ENCODE assay signal across 8 mouse cellular contexts in genomic region chr11:84243562-84243961, GRCm38 (mm10).
DNase-seq lines count a peak whose midpoint lies in the region; ATAC-seq and TF ChIP-seq lines count a peak whose summit lies in the region.

No protein-coding gene starts in this region.

- no peaks in the 10 kb centered on the region for H3K9me3 ChIP-seq in midbrain, embryonic 14.5 days (ENCODE audit: control insufficient read depth, low read length)
- no peaks in the 10 kb centered on the region for H3K9me3 ChIP-seq in midbrain, embryonic 13.5 days

- no peak overlapping the region for H3K27ac ChIP-seq in midbrain, embryonic 14.5 days (replicated peaks; ENCODE audit: low read depth, low read length)
- no peak overlapping the region for H3K27ac ChIP-seq in midbrain, embryonic 13.5 days
- H3K27ac ChIP-seq in gastrocnemius, adult 2 months, result no peak overlapping the region

- no peak overlapping the region for H3K9ac ChIP-seq in midbrain, embryonic 14.5 days (replicated peaks; ENCODE audit: low read length)
- H3K9ac ChIP-seq in midbrain, embryonic 13.5 days (replicated peaks), result no peak overlapping the region

- H3K4me3 ChIP-seq in midbrain, embryonic 14.5 days (replicated peaks; ENCODE audit: low read depth, low read length), result no peak overlapping the region
- H3K4me3 ChIP-seq in midbrain, embryonic 13.5 days (replicated peaks), result no peak overlapping the region
- no peak overlapping the region for H3K4me3 ChIP-seq in gastrocnemius, adult 2 months

- no peaks in the 10 kb centered on the region for H3K27me3 ChIP-seq in midbrain, embryonic 14.5 days (ENCODE audit: control insufficient read depth, insufficient read depth, low read length)
- H3K27me3 ChIP-seq in midbrain, embryonic 13.5 days, result no peaks in the 10 kb centered on the region
- no peaks in the 10 kb centered on the region for H3K27me3 ChIP-seq in Patski

- POLR2A ChIA-PET in Patski (lab: Charles Lee), result interaction anchor here (0.6 kb wide), 1 partner anchor 95 kb away, joined by 5 read pairs; no protein-coding TSS in a partner anchor

- H3K4me2 ChIP-seq in midbrain, embryonic 14.5 days (ENCODE audit: low read length), result no peak overlapping the region
- H3K4me2 ChIP-seq in midbrain, embryonic 13.5 days (replicated peaks), result no peak overlapping the region

- DNase-seq in midbrain, embryonic 14.5 days, result peak; percentile 76
- peak; percentile 10 for DNase-seq in Patski (ENCODE audit: low read depth, low spot score)
- DNase-seq in cerebellum, adult 11-12 months, result peak; percentile 12
- peak; percentile 51 for DNase-seq in gastrocnemius, adult 2 months
- DNase-seq in left cerebral cortex, adult 18-20 months (ENCODE audit: low spot score in 2 of 2), result peak; percentile 49 to 63
- DNase-seq in natural killer cell, adult 2 months (ENCODE audit: low spot score in 2 of 2), result peak; percentile 15 to 49

- CTCF ChIA-PET in Patski (lab: Charles Lee), result interaction anchor here (0.6 to 2.7 kb wide), 10 partner anchors 8 to 1057 kb away, joined by 3 to 9 read pairs (median 4); no protein-coding TSS in a partner anchor

- TF ChIP-seq CTCF in Patski (IDR thresholded peaks at IDR 0.05), result peak; percentile 85
- TF ChIP-seq CTCF in gastrocnemius, adult 2 months (IDR thresholded peaks at IDR 0.05), result peak; percentile 83

- no peak for ATAC-seq in midbrain, embryonic 14.5 days (ENCODE audit: low FRiP score, low TSS enrichment)
- no peak for ATAC-seq in midbrain, embryonic 13.5 days
- ATAC-seq in Patski, result no peak
- no peak for ATAC-seq in activated CD4-positive, CD25-positive, alpha-beta regulatory T cell, adult 4 months

- no peaks in the 10 kb centered on the region for H3K4me1 ChIP-seq in midbrain, embryonic 14.5 days (ENCODE audit: control insufficient read depth, insufficient read depth, low read length)
- H3K4me1 ChIP-seq in midbrain, embryonic 13.5 days (replicated peaks), result no peaks in the 10 kb centered on the region

- H3K36me3 ChIP-seq in midbrain, embryonic 14.5 days (ENCODE audit: control insufficient read depth, insufficient read depth, low read length), result peaks cover 11% of the 10 kb centered on the region; the same call in 1 of the 2 replicates
- H3K36me3 ChIP-seq in midbrain, embryonic 13.5 days, result peaks cover 16% of the 10 kb centered on the region

- in situ Hi-C loops in Patski (cut with MboI; ENCODE audit: low pct_unique_long_range_greater_than_20kb), result no loop called here

- intact Hi-C loops in gastrocnemius, adult 2 months (cut with DNase I), result loop anchor here (1.0 to 10.0 kb wide), 2 partner anchors 63 to 99 kb away; no protein-coding TSS in a partner anchor

Comparison
In these comparisons a context has a peak if more than half of its experiments do, and no peak if none do; other contexts are left out.
1. DNase-seq: peak in every context shown above with its lines; median percentile 76 in midbrain, embryonic 14.5 days; 56 in left cerebral cortex, adult 18-20 months; 51 in gastrocnemius, adult 2 months; 32 in natural killer cell, adult 2 months; 12 in cerebellum, adult 11-12 months; 10 in Patski.